Mouse (Mus musculus): Measurements from ENCODE around the gene Farsb.
A peak's percentile ranks its signal among the peaks of the same experiment; 100 is the strongest.

Gene Farsb

DNA sequence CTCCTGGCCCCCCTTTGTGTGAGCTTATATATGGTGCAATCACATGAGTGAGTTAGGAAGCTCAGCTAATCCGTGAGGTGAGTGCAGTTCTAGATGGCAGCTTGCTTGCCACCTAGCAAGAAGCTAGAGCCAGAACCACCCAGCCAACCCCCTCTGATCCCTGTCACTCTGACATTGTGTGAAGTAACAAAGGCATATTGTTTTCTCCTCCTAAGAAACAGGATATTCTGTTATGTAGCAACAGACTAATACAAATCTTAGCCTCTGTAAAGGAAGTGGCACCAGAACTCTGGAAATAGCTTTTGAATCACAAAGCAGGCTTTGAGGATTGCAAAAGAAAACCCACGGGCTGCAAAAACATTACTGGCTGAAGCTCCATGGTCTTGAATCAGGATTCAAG lies 4.3 kb downstream of the Farsb start:
- no peak for DNase-seq (ENCODE audit: low read depth, low spot score)

- no peak for DNase-seq (ENCODE audit: low read depth, low spot score)
Measured at GRCm38 (mm10) chr1:78483430-78483829, 5.3 kb downstream of the Farsb start.

GRCm38 (mm10) chr1:78472441-78472840 lies 16.3 kb downstream of the Farsb start:
- DNase-seq (ENCODE audit: low read depth, low spot score), result no peak

DNA sequence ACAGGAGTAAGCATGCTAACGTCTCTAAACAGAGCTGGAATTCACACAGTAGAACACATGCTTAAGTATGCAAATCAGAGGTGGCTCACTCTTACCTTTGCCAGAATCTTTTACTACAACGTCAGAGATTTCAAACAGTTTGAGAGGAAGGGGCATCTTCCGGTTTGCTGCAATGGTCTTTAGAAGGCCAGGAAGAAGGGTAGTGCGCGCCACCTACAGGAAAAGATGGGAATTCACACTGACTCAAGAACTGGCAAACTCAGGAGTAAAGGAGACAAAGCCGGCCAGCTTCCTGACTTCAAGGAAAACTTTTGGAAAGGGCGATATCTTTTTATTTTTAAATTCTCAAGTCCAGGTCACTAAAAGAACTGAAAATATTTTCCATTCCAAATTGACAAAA lies 34.0 kb downstream of the Farsb start:
- peak; percentile 35 for DNase-seq (ENCODE audit: low read depth, low spot score)

GRCm38 (mm10) chr1:78453886-78454285 lies 34.8 kb downstream of the Farsb start:
- no peak for DNase-seq (ENCODE audit: low read depth, low spot score)

GRCm38 (mm10) chr1:78452544-78452943 lies 36.2 kb downstream of the Farsb start:
- DNase-seq (ENCODE audit: low read depth, low spot score), result no peak

- no peak for DNase-seq (ENCODE audit: low read depth, low spot score)
Measured at GRCm38 (mm10) chr1:78451070-78451854, 37.4 kb downstream of the Farsb start.

GRCm38 (mm10) chr1:78448091-78448490 lies 40.6 kb downstream of the Farsb start:
- DNase-seq (ENCODE audit: low read depth, low spot score), result no peak

GRCm38 (mm10) chr1:78446742-78447141 lies 42.0 kb downstream of the Farsb start:
- DNase-seq (ENCODE audit: low read depth, low spot score), result no peak

DNA sequence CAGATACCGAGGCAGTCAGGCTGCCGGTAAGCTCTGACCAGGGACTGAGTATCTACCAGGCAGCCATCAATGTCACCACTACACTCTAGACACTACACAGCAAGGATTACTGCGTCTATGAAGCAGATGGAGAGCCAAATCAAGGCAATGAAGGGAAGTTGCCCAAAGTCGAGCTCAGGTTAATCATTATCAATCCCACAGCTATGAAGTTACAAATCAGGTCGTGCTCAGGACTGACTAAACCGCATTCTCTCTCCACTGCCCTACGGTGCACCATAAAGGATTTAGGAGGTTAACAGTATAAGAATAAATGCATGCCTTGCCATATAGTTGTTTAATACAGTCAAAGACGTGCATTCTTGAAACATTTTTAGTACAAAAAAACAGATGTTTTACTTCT lies 42.5 kb downstream of the Farsb start:
- DNase-seq (ENCODE audit: low read depth, low spot score), result no peak

- no peak for DNase-seq (ENCODE audit: low read depth, low spot score)
Measured at GRCm38 (mm10) chr1:78443056-78443455, 45.6 kb downstream of the Farsb start.

DNA sequence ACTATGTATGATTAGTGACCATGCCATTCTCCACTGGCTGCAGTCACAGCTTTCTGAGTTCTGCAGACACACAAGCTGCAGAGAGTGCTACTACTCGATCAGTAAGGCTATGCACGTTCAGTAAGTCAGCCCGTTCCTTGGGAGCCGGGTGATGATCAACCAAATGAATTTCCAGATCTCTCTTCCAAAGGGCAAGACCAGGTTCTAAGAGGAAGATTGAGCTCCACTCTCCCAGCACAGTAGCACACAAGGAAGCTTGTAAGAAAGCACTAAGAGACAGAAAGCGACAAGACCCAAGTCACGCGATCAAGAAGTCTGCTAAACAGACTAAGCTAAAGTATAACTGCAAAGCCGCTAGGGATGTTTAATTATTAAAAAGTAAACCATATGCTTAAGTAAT lies 48.0 kb downstream of the Farsb start:
- no peak for DNase-seq (ENCODE audit: low read depth, low spot score)

- peak; percentile 57 for DNase-seq (ENCODE audit: low read depth, low spot score)
Measured at GRCm38 (mm10) chr1:78437150-78437549, 51.5 kb downstream of the Farsb start.

DNA sequence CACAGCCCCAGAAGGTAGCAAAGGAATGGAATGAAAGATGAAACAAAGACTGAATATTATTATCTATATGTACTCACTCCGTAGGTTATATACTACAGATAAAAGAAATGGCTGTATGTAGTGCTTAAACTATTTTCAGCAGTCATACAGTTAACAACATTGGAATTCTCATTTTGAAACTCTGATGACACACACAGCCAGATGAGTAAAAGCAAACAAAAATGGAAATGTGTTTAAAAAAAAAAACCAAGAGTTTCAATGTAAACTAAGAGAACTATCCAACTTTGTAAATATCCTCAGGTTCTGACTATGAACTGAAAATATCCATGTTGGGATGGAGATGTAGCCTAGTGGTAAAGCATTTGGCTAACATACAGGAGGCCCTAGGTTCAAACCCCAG lies 52.3 kb downstream of the Farsb start:
- no peak for DNase-seq (ENCODE audit: low read depth, low spot score)

DNA sequence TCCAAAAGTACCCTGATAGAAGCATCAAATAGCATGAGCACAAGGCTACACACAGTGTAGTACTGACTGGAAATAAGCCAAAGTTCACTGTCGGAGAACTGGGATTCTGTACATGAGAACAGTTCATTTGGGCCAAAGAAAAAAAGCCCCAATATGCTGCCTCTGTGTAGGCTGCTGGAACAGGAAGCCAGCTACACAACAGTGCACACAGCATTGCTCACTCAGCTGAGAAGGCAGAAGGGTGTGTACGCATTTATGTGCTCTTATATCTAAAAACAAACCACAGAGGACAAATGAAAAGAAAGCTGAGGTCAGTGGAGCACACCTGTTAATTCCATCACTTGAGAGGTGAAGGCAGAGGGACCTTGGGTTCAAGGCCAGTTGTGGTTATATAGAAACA lies 52.7 kb downstream of the Farsb start:
- DNase-seq (ENCODE audit: low read depth, low spot score), result peak; percentile 88

GRCm38 (mm10) chr1:78433472-78433871 lies 55.2 kb downstream of the Farsb start:
- DNase-seq (ENCODE audit: low read depth, low spot score), result no peak

DNA sequence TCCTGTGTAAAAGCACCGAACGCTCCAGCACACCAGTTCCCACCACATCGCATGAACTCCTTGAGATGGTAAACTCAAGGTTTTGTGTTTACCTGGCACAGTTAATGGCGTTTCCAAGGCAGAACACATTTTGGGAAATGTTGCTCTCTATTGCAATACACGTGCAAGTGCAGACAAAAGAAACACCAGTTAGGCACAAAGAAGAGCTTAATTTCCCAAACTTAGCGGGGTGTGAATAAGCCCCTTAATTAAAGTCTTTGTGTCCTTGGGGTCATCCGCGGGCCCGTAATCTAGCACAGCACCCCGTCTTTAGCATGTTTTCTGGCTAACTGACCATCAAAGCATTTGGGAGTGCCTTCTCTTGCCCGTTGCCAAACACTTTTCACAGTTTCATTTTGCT lies 59.8 kb downstream of the Farsb start:
- DNase-seq (ENCODE audit: low read depth, low spot score), result no peak

DNA sequence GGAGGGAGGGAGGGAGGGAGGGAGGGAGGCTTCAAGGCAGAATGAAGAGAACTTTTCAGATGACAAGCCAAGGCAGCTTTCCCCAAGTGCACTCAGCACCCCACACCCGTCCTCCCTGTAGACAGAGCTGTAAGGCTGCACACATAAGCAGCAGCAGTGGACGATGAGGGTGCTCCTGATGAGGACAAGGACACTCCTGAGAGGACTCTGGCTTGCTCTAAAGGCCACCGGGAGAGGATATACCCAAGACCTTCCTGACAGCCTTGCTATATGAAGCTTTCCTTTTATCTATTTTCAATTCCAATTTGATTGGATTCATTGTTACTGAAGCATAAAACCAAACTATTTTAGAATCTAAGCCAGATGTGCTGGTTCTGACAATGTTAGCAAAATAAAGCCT lies 61.9 kb downstream of the Farsb start:
- no peak for DNase-seq (ENCODE audit: low read depth, low spot score)

- no peak for DNase-seq (ENCODE audit: low read depth, low spot score)
Measured at GRCm38 (mm10) chr1:78425793-78426700, 62.6 kb downstream of the Farsb start.

- no peak for DNase-seq (ENCODE audit: low read depth, low spot score)
Measured at GRCm38 (mm10) chr1:78425309-78425708, 63.4 kb downstream of the Farsb start.

DNA sequence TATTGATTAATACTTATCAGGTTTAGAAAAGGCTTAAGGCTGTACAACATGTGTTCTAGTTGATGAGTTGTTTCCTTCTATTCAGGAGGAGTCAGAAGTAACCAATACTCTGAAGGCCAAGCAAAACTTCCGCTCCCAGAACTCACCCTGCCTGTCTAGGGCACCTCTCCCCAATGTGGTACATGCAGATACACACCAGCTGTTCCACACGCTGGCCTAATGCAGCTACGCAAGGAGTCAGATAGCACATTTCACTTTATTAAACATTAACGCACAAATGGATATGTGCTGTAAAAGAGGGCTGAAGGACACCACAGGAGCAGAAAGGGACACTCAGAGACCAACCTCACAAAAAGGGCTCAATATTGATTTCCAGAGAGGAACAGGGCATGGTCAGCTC lies 63.8 kb downstream of the Farsb start:
- no peak for DNase-seq (ENCODE audit: low read depth, low spot score)

- DNase-seq (ENCODE audit: low read depth, low spot score), result peak; percentile 57
Measured at GRCm38 (mm10) chr1:78422576-78422975, 66.1 kb downstream of the Farsb start.

DNA sequence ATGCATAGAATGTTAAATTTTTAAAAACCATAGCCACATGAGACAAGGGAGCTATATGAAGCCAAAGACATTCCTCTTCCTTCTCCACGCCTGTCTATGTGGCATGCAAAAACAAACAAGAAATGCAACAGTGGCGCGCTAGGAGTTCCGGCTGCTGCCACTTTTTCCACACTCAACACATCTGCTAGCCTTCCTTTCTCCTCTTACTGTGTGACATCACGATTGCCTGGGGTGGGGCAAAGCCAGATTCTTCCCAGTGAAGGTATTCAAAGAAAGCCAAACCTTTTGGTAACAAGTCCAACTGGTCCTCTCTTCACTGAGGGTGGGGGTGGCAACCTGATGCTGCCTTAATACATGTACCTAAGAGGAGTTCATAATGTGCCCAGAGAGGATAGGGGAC lies 66.9 kb downstream of the Farsb start:
- DNase-seq (ENCODE audit: low read depth, low spot score), result no peak

Measured in A20 (cell line).